Mouse (Mus musculus) midbrain, embryonic 15.5 days (tissue): Measurements from ENCODE around the gene Epb41l1. TPM values are rescaled to one million over a fixed set of nuclear protein-coding genes. Genes with fewer than 3 reads are reported as not detected.

Source experiments
- ATAC-seq: fragments of 200-750 bp; cut with Nextera tagmentation; replicated peaks from 2 replicates; pipeline ENCODE4 v1.8.0; 2017; ENCODE audit warnings: moderate TSS enrichment
- H3K27ac ChIP-seq: fragments of 300-500 bp; sonication (generic); 2 replicates; pipeline ENCODE4 v1.5.1; 2015; ENCODE audit warnings: mild to moderate bottlenecking, inconsistent platforms
- H3K27me3 ChIP-seq: fragments of 300-500 bp; sonication (generic); replicated peaks from 2 replicates; pipeline ENCODE4 v1.6.1; 2015; ENCODE audit warnings: inconsistent platforms
- H3K36me3 ChIP-seq: fragments of 300-500 bp; sonication (generic); replicated peaks from 2 replicates; pipeline ENCODE4 v1.6.1; 2015; ENCODE audit warnings: inconsistent platforms
- H3K4me1 ChIP-seq: fragments of 300-500 bp; sonication (generic); 2 replicates; pipeline ENCODE4 v1.6.1; 2015; ENCODE audit warnings: inconsistent platforms
- H3K4me2 ChIP-seq: fragments of 300-500 bp; sonication (generic); 2 replicates; pipeline ENCODE4 v1.6.1; 2015; ENCODE audit warnings: inconsistent platforms, mild to moderate bottlenecking, moderate library complexity
- H3K4me3 ChIP-seq: fragments of 300-500 bp; sonication (generic); 2 replicates; pipeline ENCODE4 v1.5.1; 2015; ENCODE audit warnings: mild to moderate bottlenecking, inconsistent platforms
- H3K9ac ChIP-seq: fragments of 300-500 bp; sonication (generic); 2 replicates; pipeline ENCODE4 v1.6.1; 2015; ENCODE audit warnings: mild to moderate bottlenecking, inconsistent platforms
- H3K9me3 ChIP-seq: fragments of 300-500 bp; sonication (generic); 2 replicates; pipeline ENCODE4 v1.6.1; 2016; ENCODE audit warnings: inconsistent platforms
- WGBS: fragments of 180-500 bp; shearing (Covaris S2); methylation state at CpG from one replicate; pipeline ENCODE4 v1.1.7; 2015; ENCODE audit warnings: mixed read lengths; 5-methylcytosine and 5-hydroxymethylcytosine counted together
- polyA plus RNA-seq: library from polyadenylated mRNA; unstranded; fragments of >200 nt; fragmentation: Nextera tagmentation; extraction: Ambion mirVana; gene quantifications from 2 replicates; pipeline ENCODE4 v1.2.1, GENCODE M21; 2015

The Epb41l1 gene
- polyA plus RNA-seq, 1 experiment from 2014 or later: 19.6 TPM

DNA sequence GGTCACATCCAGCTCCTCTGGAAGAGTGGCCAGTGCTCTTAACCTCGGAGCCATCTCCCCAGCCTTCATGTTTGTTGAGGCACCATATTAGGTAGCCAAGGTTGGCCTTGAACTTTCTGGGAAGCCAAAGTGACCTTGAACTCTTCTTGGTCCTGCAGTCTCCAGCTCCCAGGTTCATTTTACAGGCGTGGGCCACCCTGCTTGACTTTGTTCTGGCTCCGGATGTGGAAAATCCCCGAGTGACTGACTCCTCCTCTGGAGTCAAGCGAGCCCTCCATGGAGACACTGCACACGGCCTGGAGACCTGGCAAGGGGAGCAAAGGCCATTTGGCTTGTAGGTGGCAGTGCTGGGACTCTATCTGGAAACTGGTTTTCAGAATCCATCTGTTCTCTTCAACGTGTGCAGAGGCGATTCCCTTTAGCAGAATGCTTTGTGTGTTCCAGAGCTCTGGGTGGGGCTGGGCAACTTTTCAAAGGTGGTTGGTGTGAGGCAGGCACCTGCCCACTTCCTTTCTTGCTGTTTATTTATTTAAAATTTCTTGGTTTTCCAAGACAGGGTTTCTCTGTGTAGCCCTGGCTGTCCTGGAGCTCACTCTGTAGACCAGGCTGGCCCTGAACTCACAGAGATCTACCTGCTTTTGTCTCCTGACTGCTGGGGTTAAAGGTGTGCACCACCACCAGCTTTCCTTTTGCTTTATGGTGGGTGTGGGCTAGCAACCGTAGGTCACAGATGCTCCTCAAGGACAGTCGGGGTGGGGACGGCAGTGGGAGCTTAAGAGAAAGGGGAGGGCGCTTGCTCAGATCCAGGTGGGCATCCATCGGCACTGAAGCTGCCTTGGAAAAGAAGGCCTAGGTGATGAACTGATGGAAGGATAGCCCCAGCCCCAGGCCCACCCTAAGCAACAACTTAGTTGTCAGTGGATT, 30.8 kb downstream of the Epb41l1 start:
- H3K36me3 ChIP-seq: no peaks in the 10 kb centered on the region; the same call in 1 of the 2 replicates
- no peak overlapping the region for H3K4me2 ChIP-seq
- H3K27me3 ChIP-seq: no peaks in the 10 kb centered on the region
- 83% methylated on average over 13 of the region's 13 CpGs for whole genome bisulfite sequencing
- no peaks in the 10 kb centered on the region for H3K4me1 ChIP-seq
- H3K9ac ChIP-seq: no peak overlapping the region
- H3K9me3 ChIP-seq: no peaks in the 10 kb centered on the region
- ATAC-seq: no peak
- H3K4me3 ChIP-seq: no peak overlapping the region
- H3K27ac ChIP-seq: no peak overlapping the region

DNA sequence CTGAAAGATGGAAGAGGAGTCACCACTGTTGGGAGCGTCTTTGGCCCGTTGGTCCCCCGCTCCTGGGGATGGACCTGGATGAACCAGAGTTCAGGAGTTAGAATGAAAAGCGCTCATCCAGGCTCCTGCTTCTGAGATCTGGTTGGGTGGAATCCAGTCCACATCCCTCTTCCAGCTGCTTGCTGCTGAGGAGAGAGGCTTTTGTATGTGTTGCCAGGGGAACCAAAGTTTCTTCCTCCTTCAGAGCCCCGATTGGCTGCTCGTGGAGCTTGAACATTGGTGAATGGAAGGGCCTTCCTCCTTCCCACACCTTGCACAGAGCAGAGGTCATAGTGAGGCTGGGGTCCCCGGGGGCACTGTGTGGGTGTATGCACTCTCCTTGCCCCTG, 31.4 kb downstream of the Epb41l1 start:
- Histone ChIP-seq H3K4me1 (no peaks in the 10 kb centered on the region), H3K27me3 (no peaks in the 10 kb centered on the region), H3K9ac (no peak overlapping the region), H3K9me3 (no peaks in the 10 kb centered on the region), H3K36me3 (no peaks in the 10 kb centered on the region; the same call in 1 of the 2 replicates), H3K4me3 (no peak overlapping the region), H3K27ac (no peak overlapping the region), H3K4me2 (no peak overlapping the region)
- no peak for ATAC-seq
- WGBS: 50% methylated on average over 7 of the region's 7 CpGs

DNA sequence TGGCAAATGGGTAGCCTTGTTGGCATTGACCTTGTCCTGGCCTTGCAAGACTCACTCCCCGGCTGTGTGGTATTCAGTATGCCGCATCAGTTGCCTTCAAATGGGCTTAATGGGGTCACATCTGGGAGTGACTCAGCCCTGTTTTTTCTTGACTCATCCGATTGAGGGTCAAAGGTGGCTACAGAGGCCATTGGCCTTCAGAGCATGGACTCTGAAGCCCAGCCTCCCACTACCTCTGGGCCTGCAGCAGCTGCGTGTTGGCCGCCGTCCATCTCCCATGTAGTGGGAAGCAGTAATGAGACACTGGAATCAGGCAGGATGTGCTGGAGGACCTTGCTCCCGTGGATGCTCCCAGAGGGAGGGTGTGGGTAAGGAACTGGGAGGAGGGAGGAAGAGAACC, 33.1 kb downstream of the Epb41l1 start:
- Histone ChIP-seq H3K4me3 (no peak overlapping the region), H3K4me2 (no peak overlapping the region), H3K36me3 (no peaks in the 10 kb centered on the region; the same call in 1 of the 2 replicates), H3K27me3 (no peaks in the 10 kb centered on the region), H3K9ac (no peak overlapping the region), H3K27ac (no peak overlapping the region), H3K4me1 (no peaks in the 10 kb centered on the region), H3K9me3 (no peaks in the 10 kb centered on the region)
- WGBS: 81% methylated on average over 7 of the region's 7 CpGs
- no peak for ATAC-seq

DNA sequence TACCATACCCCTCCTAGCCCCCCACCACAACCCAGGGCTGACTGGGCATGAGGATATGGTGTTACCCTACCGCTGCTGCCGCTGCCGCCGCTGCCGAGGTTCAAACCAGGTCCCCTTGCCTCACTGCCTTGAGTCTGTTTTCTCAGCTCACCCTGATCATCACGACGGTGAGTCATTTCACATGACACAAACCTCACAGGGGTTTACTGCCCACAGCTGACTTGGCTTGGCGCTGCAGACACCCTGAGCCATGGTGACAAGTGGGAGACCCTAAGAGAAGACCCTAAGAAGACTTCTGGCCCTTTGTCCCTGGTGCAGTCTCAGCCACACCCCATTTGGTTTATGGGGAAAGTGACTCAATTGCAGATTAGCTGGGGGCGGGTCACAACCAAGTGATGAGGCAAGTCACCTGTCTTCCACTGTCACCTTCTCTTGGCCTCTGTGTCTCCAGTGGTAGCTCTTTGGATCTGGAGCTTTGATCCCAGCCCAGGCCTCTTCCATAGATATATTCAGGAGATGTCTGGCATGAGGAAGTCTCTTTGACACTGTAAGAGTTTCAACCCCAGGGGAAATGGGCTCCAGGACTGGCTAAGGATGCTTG, 34.9 kb downstream of the Epb41l1 start:
- no peak overlapping the region for H3K4me2 ChIP-seq
- H3K9me3 ChIP-seq: no peaks in the 10 kb centered on the region
- 91% methylated on average over 9 of the region's 9 CpGs for WGBS
- H3K9ac ChIP-seq: no peak overlapping the region
- H3K27ac ChIP-seq: no peak overlapping the region
- ATAC-seq: no peak
- no peaks in the 10 kb centered on the region for H3K36me3 ChIP-seq
- H3K4me3 ChIP-seq: no peak overlapping the region
- H3K27me3 ChIP-seq: no peaks in the 10 kb centered on the region
- 0 out of 2 replicates have a peak, but pooled peaks cover 3% of the 10 kb centered on the region for H3K4me1 ChIP-seq

DNA sequence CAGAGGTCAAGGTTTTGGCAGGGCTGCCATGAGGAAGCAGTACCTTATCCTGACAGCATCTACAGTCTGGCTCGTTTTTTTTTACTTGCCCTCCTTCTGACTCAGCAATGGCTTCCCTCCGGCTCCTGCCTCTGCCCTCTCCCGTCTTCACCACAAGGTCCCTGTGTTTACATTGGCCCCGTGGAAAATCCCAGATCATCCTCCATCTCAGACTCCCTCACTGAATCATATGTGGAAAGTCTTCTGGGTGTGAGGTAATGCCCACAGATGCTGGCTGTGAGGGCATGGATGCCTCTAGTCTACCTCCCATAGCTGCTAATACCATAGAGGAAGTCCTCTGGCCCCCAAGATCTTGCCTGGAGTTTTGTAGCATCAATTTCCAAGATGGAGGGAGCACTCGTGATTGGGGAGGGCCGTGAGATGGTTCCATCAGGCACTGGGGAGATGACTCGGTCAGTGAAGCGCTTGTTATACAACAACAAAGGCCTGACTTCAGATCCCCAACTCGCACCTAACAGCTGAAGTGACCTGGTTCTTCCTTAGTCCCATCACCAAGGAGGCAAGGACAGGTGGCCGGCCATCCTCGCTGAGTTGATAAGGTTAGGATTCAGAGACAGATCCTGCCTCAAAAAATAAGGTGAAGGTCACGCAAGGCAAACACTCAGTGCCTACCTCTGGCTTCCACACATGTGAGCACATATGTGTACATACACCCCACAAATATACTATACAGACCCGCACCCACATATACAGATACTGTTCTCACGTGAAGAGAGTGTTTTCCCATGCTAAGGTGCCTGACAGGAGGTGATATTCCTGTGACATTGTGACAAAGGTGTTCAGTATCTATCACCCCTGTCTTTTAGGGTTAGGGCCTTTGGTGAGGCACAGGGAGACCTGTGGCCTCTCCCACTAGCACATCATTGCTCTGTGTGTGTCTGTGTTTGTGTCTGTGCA, 36.0 kb downstream of the Epb41l1 start:
- Histone ChIP-seq H3K9ac (no peak overlapping the region), H3K27me3 (no peaks in the 10 kb centered on the region), H3K4me2 (no peak overlapping the region), H3K4me1 (0 out of 2 replicates have a peak, but pooled peaks cover 5% of the 10 kb centered on the region), H3K9me3 (no peaks in the 10 kb centered on the region), H3K36me3 (no peaks in the 10 kb centered on the region), H3K27ac (no peak overlapping the region), H3K4me3 (no peak overlapping the region)
- WGBS: 82% methylated on average over 14 of the region's 14 CpGs
- ATAC-seq: no peak

DNA sequence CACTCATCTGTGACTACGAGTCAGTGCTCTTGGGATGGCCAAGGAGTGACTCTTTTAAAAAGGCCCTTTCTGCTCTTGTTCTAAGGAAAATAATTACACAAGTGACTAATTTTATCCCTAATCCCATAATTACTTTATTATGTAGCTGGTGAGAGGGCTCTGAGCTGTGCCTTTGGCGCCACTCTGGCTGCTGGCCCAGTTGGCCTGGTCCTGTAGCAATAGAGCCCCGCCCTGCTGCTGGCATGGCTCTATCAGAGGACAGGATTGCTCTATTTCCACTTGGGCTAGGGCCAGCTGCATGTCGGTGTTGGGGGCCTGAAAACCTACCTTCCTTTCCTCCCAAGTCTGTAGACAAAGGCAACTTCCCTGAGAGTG, 36.6 kb downstream of the Epb41l1 start:
- ATAC-seq: no peak
- Histone ChIP-seq H3K4me3 (no peak overlapping the region), H3K9me3 (no peaks in the 10 kb centered on the region), H3K36me3 (no peaks in the 10 kb centered on the region), H3K27ac (no peak overlapping the region), H3K4me1 (peaks cover 9% of the 10 kb centered on the region), H3K4me2 (no peak overlapping the region), H3K27me3 (no peaks in the 10 kb centered on the region), H3K9ac (no peak overlapping the region)
- whole genome bisulfite sequencing: 54% methylated on average over 4 of the region's 4 CpGs

DNA sequence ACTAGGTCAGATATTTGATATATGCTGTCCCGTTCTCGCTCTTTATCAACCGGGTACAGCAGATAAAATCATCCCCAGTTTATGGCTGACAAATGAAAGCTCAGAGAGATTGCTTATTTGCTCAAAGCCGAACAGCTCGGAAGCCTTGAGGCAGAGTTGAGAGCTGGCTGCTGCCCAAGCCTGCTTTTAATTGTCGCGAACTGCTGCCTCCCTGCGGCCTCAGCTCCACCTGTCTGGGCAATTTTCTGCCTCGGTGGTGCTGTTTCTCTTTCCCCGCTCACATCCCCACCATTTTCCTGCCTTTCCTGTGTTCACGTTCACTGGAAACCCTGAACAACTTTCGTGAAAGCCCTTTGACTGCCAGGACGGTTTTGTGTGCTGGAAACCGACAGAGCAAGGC, 39.8 kb downstream of the Epb41l1 start:
- WGBS: 27% methylated on average over 14 of the region's 14 CpGs
- H3K27ac ChIP-seq: no peak overlapping the region
- no peak for ATAC-seq
- no peaks in the 10 kb centered on the region for H3K27me3 ChIP-seq
- H3K36me3 ChIP-seq: no peaks in the 10 kb centered on the region
- no peaks in the 10 kb centered on the region for H3K9me3 ChIP-seq
- H3K9ac ChIP-seq: no peak overlapping the region
- no peak overlapping the region for H3K4me3 ChIP-seq
- no peak overlapping the region for H3K4me2 ChIP-seq
- H3K4me1 ChIP-seq: peaks cover 15% of the 10 kb centered on the region

DNA sequence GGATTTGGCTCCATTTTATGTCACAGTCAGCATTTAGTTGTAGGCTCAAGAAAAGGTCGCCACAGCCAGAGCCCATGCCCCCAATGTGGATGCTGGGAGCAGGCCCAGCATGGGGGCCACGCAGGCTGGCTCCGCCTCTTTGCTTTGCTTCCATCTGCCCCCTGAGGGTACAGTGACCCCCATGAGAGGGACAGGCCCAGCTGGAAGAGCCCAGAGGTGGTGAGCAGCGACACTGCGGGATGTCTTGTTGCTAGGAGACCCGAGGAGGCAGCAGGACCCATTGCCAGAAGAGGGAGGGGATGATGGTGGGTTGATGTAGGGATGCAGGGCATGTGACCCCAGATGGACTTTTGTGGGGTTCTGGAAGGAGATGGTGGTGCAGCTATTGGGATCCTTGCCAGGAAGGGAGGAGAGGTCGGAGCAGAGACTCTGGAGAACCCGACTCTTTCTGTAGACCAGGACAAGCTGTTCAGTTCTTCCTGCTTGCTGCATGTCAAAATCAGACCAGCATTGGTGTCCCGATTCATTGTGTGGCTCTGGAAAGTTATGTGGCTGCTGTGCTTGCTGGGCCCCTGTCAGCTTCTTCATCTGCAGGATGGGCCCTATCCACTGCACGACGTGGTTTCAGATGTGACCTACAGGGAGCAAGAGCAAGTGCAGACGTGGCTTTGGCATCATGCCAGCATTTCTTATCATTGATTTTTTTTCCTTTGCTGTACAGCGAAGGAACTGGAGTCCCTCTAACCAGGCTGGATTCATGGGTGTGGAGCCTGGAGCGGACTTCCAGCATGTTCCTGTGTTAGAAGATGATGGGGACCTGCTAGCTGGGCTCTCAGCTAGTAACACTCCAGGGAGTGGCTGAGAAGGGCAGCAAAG, 41.7 kb downstream of the Epb41l1 start:
- Histone ChIP-seq H3K4me3 (no peak overlapping the region), H3K27ac (no peak overlapping the region), H3K9me3 (no peaks in the 10 kb centered on the region), H3K36me3 (no peaks in the 10 kb centered on the region), H3K9ac (no peak overlapping the region), H3K27me3 (no peaks in the 10 kb centered on the region), H3K4me2 (no peak overlapping the region), H3K4me1 (peaks cover 15% of the 10 kb centered on the region)
- ATAC-seq: no peak
- 37% methylated on average over 14 of the region's 14 CpGs for WGBS

DNA sequence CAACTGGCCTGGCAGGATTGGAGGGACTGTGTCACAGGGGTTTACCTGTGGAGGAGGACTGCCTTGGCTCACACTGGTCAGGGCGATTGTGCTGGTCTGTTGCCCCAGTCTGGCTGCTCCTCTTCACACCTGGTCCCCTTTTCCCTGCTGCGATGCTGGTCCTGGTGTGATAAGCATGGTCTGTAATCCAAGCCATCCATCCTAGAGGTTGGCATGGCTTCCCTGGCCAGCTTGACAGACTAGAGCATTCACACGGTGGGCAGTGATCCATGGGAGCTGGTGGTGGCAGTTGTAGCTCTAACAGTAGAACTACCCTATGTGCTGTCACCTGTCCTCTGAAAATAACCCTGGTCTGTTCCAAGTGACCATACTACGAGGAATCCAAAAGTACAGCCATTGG, 43.7 kb downstream of the Epb41l1 start:
- Histone ChIP-seq H3K27ac (no peak overlapping the region), H3K36me3 (no peaks in the 10 kb centered on the region), H3K9me3 (no peaks in the 10 kb centered on the region), H3K4me2 (no peak overlapping the region), H3K27me3 (no peaks in the 10 kb centered on the region), H3K9ac (no peak overlapping the region), H3K4me3 (no peak overlapping the region), H3K4me1 (peaks cover 15% of the 10 kb centered on the region)
- no peak for ATAC-seq
- WGBS: 91% methylated on average over 4 of the region's 4 CpGs

DNA sequence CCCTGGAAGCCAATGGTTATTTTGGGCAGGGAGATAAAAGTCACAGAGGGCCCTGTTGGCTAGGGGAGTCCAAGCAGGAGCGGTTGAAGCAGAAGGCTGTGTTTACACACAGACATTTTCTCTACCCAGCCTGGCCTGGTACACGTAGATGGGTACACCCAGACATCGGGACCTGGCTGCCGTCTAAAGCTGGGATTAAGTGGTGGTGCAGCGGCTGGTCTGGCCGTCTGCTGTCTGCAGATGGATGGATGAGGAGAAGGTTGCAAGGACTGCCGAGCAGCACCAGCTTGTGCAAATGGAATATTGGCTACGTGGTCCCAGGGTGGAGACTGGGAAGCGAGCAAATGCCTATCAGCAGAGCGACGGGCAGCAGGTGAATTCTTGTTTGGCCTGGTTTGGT, 46.8 kb downstream of the Epb41l1 start:
- Histone ChIP-seq H3K27me3 (no peaks in the 10 kb centered on the region), H3K4me3 (no peak overlapping the region), H3K36me3 (no peaks in the 10 kb centered on the region), H3K4me2 (no peak overlapping the region), H3K4me1 (peaks cover 4% of the 10 kb centered on the region), H3K27ac (no peak overlapping the region), H3K9me3 (no peaks in the 10 kb centered on the region), H3K9ac (no peak overlapping the region)
- 83% methylated on average over 11 of the region's 11 CpGs for WGBS
- ATAC-seq: no peak

DNA sequence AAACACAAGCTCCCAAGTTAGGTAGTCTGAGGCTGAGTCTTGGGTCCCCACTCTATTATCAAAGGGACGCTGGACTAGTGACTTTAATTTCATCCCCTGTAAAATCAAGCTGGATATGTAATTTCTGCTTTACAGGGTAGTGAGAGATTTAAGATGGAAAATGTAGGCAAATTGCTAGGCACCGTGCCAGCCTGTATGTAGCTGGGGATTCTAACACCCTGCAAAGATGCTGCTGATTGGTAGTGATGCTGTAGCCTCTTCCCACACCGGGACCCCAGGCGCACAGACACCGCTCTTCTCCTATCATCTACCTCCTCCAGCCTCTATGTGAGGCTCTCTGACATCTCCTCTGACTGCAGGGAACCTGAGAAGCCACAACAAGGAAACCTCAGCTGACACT, 48.2 kb downstream of the Epb41l1 start:
- H3K9ac ChIP-seq: no peak overlapping the region
- H3K9me3 ChIP-seq: no peaks in the 10 kb centered on the region
- H3K4me1 ChIP-seq: peaks cover 2% of the 10 kb centered on the region; the same call in 1 of the 2 replicates
- H3K4me2 ChIP-seq: no peak overlapping the region
- no peak overlapping the region for H3K27ac ChIP-seq
- no peak overlapping the region for H3K4me3 ChIP-seq
- H3K36me3 ChIP-seq: no peaks in the 10 kb centered on the region
- no peaks in the 10 kb centered on the region for H3K27me3 ChIP-seq
- no peak for ATAC-seq
- 87% methylated on average over 5 of the region's 5 CpGs for WGBS
